Mouse (Mus musculus) monocyte, adult 2 months (primary cell): ENCODE results near the gene Gm281.

Experiments used
- DNase-seq, 2 experiments: peaks; one replicate each; pipeline ENCODE4 v3.0.0; 2022; ENCODE audit warnings: low spot score in 2 of 2, low read depth in 1 of 2

Gene Gm281

DNA sequence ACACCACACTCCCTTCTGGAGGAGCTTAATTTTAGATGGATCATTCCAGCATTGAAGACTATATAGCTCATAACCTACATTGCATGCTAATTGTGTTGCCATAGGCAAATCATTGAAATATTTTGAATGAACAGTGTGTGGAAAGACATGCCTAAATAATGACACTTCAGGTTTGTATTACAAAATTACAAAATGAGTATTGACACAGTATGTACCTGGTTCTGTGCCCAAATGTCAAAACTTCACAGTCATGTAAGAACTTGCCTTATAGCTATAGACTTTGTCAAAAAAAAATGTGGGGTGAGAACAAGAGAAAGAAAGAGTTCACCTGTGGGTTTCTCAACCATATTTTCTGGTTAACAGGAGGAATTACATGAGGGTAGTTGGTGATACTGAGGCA, 52.9 kb downstream of the Gm281 start:
- DNase-seq = no peak

DNA sequence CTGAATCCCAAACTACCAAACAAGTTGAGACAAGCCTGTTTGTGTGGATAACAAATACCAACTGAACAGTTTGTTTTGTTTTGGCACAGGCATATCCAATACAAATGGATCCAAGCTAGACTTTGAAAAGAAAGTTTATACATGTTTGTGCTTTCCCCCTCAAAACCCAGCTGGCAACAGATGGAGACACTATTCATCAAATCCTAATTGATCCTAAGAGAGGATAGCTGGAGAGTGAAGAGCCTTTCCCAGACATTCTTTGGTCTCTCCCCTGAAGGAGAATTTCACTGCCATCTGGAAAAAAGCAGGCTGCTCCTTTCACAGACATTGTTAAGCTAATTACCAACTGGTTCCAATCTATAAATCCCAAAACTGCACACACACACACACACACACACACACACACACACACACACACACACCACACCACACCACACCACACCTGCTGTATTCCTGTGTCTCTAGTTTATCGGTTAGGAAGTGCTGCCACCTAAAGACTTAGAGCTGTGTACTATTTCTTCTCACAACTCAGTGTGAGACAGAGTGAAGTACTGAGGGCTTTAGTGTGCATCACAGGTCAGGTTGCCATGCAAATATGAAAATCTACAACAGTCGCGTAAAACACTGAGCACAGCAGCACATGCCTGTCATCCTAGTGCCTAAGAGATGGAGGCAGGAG, 101.3 kb downstream of the Gm281 start:
- no peak for DNase-seq

DNA sequence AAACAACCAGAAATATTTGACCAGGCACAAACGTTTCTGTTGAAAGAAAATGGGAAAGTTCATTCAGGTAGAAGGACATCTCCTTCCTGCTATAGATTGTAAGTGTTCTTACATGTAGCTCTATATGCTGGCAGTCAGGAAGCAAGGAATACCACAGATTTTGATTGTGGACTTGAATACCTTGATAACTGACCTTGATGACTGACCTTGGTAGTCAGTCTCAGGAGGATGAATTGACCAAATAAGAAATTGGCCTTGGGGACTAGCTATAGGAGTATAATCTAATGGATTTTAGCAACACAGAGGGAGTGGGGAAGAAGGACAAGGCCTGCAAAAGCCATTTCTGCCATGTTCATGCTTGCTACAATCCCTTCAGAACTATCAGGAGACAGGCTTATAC, 123.8 kb downstream of the Gm281 start:
- no peak for DNase-seq

DNA sequence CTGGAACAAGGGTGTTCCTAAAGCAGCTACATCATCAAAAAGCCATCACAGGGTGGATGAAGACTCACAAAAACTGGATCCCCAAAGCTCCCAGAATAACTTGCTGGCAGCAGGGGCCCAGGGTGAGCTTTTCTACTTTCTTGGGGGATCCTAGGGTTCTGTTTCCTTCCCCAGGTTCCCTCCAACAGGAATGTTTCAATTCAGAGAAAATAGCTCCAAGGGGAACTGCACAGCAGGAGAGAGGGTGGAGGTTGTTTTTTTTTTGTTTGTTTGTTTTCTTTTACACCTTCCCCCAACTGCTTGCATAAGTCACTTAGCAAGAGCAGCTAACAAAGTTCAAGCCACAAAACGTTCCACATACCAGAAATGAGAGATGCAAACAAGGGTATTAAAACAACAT, 124.3 kb downstream of the Gm281 start:
- DNase-seq = no peak

DNA sequence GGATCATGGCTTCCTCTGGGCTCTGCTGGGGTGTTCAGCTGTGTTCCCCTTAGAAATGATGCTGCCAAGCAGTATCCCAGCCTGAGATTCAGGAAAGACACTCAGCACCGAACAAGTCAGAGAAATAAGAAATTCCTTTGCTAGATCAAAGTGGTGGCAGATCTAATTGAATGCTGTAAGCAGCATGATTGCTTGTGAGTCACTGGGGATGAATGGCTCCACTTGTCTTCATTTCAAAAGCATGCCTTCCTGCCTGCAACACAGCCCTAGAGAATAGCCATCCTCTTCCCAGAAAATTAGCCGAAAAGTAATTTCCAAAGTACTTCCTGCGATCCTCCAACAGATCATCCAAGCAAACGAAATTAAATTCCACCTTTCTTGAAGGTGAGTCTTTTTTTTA, 131.3 kb downstream of the Gm281 start:
- DNase-seq = no peak

DNA sequence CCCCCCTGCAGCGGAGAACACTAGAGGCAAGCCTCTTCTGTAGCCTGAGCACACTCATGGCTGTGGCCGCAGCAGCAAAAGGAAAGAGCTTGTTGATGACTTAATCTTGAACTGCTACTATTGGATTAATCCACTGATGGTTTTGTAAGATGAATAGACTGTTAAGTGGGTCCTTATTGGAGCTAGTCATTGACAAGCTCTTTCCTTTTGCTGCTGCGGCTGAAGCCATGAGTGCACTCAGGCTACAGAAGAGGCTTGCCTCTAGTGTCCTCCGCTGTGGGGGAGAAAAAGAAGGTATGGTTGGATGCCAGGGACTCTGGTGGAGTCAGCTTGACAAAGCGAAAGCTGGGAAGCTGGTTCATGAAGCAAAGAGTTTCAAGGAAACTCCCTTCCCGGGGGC, 135.9 kb downstream of the Gm281 start:
- DNase-seq = no peak

DNA sequence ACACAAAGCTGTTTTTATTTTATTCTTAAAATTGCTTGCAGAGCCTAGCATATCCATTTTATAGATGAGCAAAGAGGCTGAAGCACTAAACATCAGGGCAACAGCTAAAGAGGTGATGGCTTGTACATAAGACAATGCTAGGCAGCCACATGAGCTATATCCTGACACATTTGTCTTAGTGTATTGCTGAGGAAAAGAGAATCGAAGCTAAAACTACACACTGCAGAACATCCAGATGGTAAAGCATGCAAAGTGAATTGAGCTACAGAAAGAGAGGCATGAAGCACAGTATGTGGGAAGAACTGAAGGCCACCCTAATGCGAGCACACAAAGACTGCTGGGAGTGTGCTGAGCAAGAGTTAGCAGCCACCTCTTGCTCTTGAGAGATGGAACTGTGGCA, 143.1 kb downstream of the Gm281 start:
- DNase-seq = no peak

DNA sequence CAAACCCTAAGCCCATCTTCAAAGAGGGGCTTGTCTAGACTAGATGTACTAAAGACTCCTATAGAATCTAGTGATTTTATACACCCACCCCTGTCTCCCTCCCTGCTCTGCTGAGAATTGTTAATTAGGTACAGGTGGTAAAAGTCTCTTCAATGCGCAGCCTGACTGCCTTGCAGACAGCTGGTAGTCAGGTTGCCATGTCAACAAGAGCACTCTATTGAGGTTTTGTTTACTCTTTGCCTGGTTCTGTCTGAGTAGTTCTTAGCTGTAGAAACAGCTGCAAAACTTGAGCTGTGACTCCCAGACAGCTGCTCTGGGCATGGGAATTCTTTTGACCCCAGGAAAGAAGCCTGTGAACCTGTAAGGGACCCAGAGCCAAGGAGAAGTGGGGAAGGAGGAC, 143.6 kb downstream of the Gm281 start:
- no peak for DNase-seq
